Mouse (Mus musculus): ENCODE results near the gene Rasgrp1. TPM values are rescaled to one million over a fixed set of nuclear protein-coding genes. Genes with fewer than 3 reads are reported as not detected.

The Rasgrp1 gene
- polyA plus RNA-seq, 1 experiment: 2.7 TPM

DNA sequence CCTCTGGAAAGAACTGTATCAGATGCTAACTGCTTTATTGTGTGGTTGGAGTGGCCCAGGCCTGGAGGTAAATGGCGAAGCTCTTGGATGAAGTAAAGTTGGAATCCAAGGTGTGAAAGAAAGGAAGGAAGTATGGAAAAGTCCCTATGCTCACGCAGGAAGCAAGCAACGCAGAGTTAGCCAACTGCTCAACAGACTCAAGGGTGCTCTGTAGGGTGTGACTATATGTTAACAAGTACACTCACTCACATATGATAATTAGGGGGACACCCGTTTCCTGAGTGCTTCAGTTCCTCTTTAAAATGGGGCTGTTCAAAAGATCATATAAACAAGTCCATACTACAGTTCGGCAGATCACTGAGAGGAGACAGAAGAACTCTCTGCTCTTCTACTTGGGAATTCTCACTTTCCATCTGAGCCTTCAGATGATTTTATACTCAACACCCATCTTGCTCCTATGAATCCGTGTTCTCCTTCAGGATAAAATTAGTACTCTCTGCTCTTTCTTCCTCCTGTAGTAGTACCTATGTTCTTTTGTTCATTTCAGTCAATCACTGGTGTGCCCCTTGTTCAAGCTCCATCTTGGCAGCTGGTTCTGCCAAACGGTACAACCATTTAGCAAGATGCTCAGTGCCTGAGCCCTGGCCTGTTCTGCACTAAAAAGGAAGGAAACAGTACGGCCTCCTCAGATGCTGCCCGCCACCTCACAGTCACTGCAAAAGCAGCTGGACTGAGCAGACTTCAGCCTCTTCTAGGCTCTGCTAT, 14.1 kb downstream of the Rasgrp1 start:
- peak; percentile 15 for DNase-seq (ENCODE audit: low read depth)
- TF ChIP-seq POLR2A (IDR thresholded peaks at IDR 0.05; ENCODE audit: borderline replicate concordance, extremely low read depth, insufficient read depth, insufficient read length, poor library complexity, severe bottlenecking): no peak
- TF ChIP-seq CTCF (IDR thresholded peaks at IDR 0.05; ENCODE audit: borderline replicate concordance, extremely low read depth, insufficient read depth, insufficient read length): no peak

DNA sequence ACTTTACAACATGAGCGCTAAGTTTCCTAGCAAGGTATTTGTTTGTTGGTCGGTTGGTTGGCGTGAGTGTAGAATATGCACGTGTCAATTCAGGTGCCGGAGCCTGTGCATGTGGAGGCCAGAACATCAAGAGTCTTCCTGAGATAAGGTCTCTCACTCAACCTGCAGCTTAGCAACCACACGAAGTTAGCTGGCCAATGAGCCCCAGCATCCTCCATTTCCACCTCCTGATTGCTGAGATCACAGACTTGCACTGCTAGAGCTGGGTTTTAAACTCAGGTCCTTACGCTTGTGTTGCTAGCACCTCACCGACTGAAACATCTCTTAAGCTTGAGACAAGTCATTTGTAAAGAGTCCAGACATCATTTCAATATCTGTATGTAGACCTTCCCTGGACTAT, 20.4 kb downstream of the Rasgrp1 start:
- DNase-seq (ENCODE audit: low read depth): no peak
- TF ChIP-seq CTCF (IDR thresholded peaks at IDR 0.05; ENCODE audit: borderline replicate concordance, extremely low read depth, insufficient read depth, insufficient read length) (no peak), POLR2A (IDR thresholded peaks at IDR 0.05; ENCODE audit: borderline replicate concordance, extremely low read depth, insufficient read depth, insufficient read length, poor library complexity, severe bottlenecking) (no peak)

DNA sequence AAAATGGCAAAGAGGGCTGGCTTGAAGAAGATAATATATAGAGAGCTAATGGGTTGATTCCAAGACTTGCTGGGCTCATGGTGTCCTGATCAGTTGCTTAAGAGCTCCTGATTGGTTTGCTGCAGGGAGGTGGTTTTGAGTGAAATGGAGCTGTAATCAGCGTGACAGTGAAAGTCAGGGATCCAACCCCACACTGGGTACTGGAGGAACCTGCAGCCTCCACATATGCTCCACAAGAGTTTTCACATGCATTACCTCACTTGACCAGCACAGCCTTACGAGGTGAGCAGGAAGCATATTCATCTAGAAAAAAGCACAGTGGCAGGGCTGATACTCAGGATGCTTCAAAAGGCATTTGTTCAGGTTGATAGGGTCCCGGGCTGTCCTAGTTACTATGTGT, 21.6 kb downstream of the Rasgrp1 start:
- DNase-seq (ENCODE audit: low read depth): no peak
- TF ChIP-seq POLR2A (IDR thresholded peaks at IDR 0.05; ENCODE audit: borderline replicate concordance, extremely low read depth, insufficient read depth, insufficient read length, poor library complexity, severe bottlenecking) (no peak), CTCF (IDR thresholded peaks at IDR 0.05; ENCODE audit: borderline replicate concordance, extremely low read depth, insufficient read depth, insufficient read length) (no peak)

GRCm38 (mm10) chr2:117318991-117319390, 23.8 kb downstream of the Rasgrp1 start:
- no peak for DNase-seq (ENCODE audit: low read depth)

GRCm38 (mm10) chr2:117313586-117314235, 29.1 kb downstream of the Rasgrp1 start:
- no peak for DNase-seq (ENCODE audit: low read depth)
- no peak for TF ChIP-seq CTCF (IDR thresholded peaks at IDR 0.05; ENCODE audit: borderline replicate concordance, extremely low read depth, insufficient read depth, insufficient read length)
- no peak for TF ChIP-seq POLR2A (IDR thresholded peaks at IDR 0.05; ENCODE audit: borderline replicate concordance, extremely low read depth, insufficient read depth, insufficient read length, poor library complexity, severe bottlenecking)

More at GRCm38 (mm10) chr2:117318991-117319390, 23.8 kb downstream of the Rasgrp1 start:
- TF ChIP-seq CTCF (IDR thresholded peaks at IDR 0.05; ENCODE audit: borderline replicate concordance, extremely low read depth, insufficient read depth, insufficient read length): no peak
- TF ChIP-seq POLR2A (IDR thresholded peaks at IDR 0.05; ENCODE audit: borderline replicate concordance, extremely low read depth, insufficient read depth, insufficient read length, poor library complexity, severe bottlenecking): no peak

GRCm38 (mm10) chr2:117312441-117312895, 30.3 kb downstream of the Rasgrp1 start:
- TF ChIP-seq POLR2A (IDR thresholded peaks at IDR 0.05; ENCODE audit: borderline replicate concordance, extremely low read depth, insufficient read depth, insufficient read length, poor library complexity, severe bottlenecking): no peak
- no peak for TF ChIP-seq CTCF (IDR thresholded peaks at IDR 0.05; ENCODE audit: borderline replicate concordance, extremely low read depth, insufficient read depth, insufficient read length)
- DNase-seq (ENCODE audit: low read depth): peak; percentile 80

GRCm38 (mm10) chr2:117312030-117312429, 30.8 kb downstream of the Rasgrp1 start:
- TF ChIP-seq POLR2A (IDR thresholded peaks at IDR 0.05; ENCODE audit: borderline replicate concordance, extremely low read depth, insufficient read depth, insufficient read length, poor library complexity, severe bottlenecking): no peak
- TF ChIP-seq CTCF (IDR thresholded peaks at IDR 0.05; ENCODE audit: borderline replicate concordance, extremely low read depth, insufficient read depth, insufficient read length): no peak

GRCm38 (mm10) chr2:117311349-117311748, 31.5 kb downstream of the Rasgrp1 start:
- TF ChIP-seq CTCF (IDR thresholded peaks at IDR 0.05; ENCODE audit: borderline replicate concordance, extremely low read depth, insufficient read depth, insufficient read length) (no peak), POLR2A (IDR thresholded peaks at IDR 0.05; ENCODE audit: borderline replicate concordance, extremely low read depth, insufficient read depth, insufficient read length, poor library complexity, severe bottlenecking) (no peak)
- DNase-seq (ENCODE audit: low read depth): peak; percentile 47

More at GRCm38 (mm10) chr2:117312030-117312429, 30.8 kb downstream of the Rasgrp1 start:
- no peak for DNase-seq (ENCODE audit: low read depth)

- TF ChIP-seq POLR2A (IDR thresholded peaks at IDR 0.05; ENCODE audit: borderline replicate concordance, extremely low read depth, insufficient read depth, insufficient read length, poor library complexity, severe bottlenecking) (no peak), CTCF (IDR thresholded peaks at IDR 0.05; ENCODE audit: borderline replicate concordance, extremely low read depth, insufficient read depth, insufficient read length) (no peak)
- no peak for DNase-seq (ENCODE audit: low read depth)
Observed at GRCm38 (mm10) chr2:117309046-117309445, 33.8 kb downstream of the Rasgrp1 start.

- TF ChIP-seq CTCF (IDR thresholded peaks at IDR 0.05; ENCODE audit: borderline replicate concordance, extremely low read depth, insufficient read depth, insufficient read length): no peak
- no peak for TF ChIP-seq POLR2A (IDR thresholded peaks at IDR 0.05; ENCODE audit: borderline replicate concordance, extremely low read depth, insufficient read depth, insufficient read length, poor library complexity, severe bottlenecking)
- DNase-seq (ENCODE audit: low read depth): no peak
Observed at GRCm38 (mm10) chr2:117307959-117308358, 34.8 kb downstream of the Rasgrp1 start.

DNA sequence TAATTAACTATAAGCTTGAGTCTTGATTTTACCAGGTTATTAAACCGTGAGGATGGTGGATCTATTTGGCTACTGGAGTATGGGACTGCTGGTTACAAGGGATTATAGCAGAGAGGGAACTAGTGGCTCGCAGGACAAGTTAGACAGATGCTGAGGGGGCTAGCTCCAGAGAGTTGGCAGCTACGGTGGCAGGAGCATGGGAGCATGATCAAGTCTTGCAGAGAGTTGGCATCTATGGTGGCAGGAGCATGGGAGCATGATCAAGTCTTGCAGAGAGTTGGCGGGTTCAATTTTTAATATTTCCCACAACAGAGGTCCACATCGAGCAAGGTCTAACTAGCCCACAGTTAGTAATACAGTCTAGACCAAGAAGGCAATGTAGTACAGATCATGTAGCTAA, 37.9 kb downstream of the Rasgrp1 start:
- no peak for TF ChIP-seq CTCF (IDR thresholded peaks at IDR 0.05; ENCODE audit: borderline replicate concordance, extremely low read depth, insufficient read depth, insufficient read length)
- no peak for TF ChIP-seq POLR2A (IDR thresholded peaks at IDR 0.05; ENCODE audit: borderline replicate concordance, extremely low read depth, insufficient read depth, insufficient read length, poor library complexity, severe bottlenecking)
- DNase-seq (ENCODE audit: low read depth): no peak

Measured in brain, embryonic 14.5 days (tissue).